Mouse (Mus musculus) kidney, embryonic 15.5 days (tissue): Measurements from ENCODE around the gene Cmbl. TPM values are rescaled to one million over a fixed set of nuclear protein-coding genes. Genes with fewer than 3 reads are reported as not detected.
"Not testable (repeated sequence)": the region's sequence is repeated elsewhere in the genome, so short reads cannot be mapped to it uniquely, and the experiment has no call there.

Experiments
- ATAC-seq: fragments of 200-750 bp; cut with Nextera tagmentation; replicated peaks from 2 replicates; pipeline ENCODE4 v1.8.0; 2017; ENCODE audit warnings: moderate TSS enrichment; ENCODE audit not compliant: low FRiP score
- H3K27ac ChIP-seq: fragments of 300-500 bp; sonication (generic); 2 replicates; pipeline ENCODE4 v1.5.1; 2015; ENCODE audit warnings: mild to moderate bottlenecking, inconsistent platforms
- H3K27me3 ChIP-seq: fragments of 300-500 bp; sonication (generic); 2 replicates; pipeline ENCODE4 v1.6.1; 2015; ENCODE audit warnings: inconsistent platforms
- H3K36me3 ChIP-seq: fragments of 300-500 bp; sonication (generic); 2 replicates; pipeline ENCODE4 v1.6.1; 2015; ENCODE audit warnings: inconsistent platforms
- H3K4me1 ChIP-seq: fragments of 300-500 bp; sonication (generic); 2 replicates; pipeline ENCODE4 v1.6.1; 2015; ENCODE audit warnings: inconsistent platforms
- H3K4me2 ChIP-seq: fragments of 300-500 bp; sonication (generic); 2 replicates; pipeline ENCODE4 v1.6.1; 2015; ENCODE audit warnings: moderate library complexity, mild to moderate bottlenecking, inconsistent platforms
- H3K4me3 ChIP-seq: fragments of 300-500 bp; sonication (generic); replicated peaks from 2 replicates; pipeline ENCODE4 v1.5.1; 2015; ENCODE audit warnings: mild to moderate bottlenecking, inconsistent platforms
- H3K9ac ChIP-seq: fragments of 300-500 bp; sonication (generic); 2 replicates; pipeline ENCODE4 v1.6.1; 2015; ENCODE audit warnings: mild to moderate bottlenecking, inconsistent platforms
- H3K9me3 ChIP-seq: fragments of 300-500 bp; sonication (generic); replicated peaks from 2 replicates; pipeline ENCODE4 v1.6.1; 2016; ENCODE audit warnings: inconsistent platforms
- WGBS: fragments of 180-500 bp; shearing (Covaris S2); methylation state at CpG from one replicate; pipeline ENCODE4 v1.1.7; 2015; ENCODE audit warnings: mixed read lengths; 5-methylcytosine and 5-hydroxymethylcytosine counted together
- polyA plus RNA-seq: library from polyadenylated mRNA; unstranded; fragments of >200 nt; fragmentation: Nextera tagmentation; extraction: Ambion mirVana; gene quantifications from 2 replicates; pipeline ENCODE4 v1.2.1, GENCODE M21; 2015

The Cmbl gene
- polyA plus RNA-seq, 1 experiment from 2014 or later = 14.6 TPM

DNA sequence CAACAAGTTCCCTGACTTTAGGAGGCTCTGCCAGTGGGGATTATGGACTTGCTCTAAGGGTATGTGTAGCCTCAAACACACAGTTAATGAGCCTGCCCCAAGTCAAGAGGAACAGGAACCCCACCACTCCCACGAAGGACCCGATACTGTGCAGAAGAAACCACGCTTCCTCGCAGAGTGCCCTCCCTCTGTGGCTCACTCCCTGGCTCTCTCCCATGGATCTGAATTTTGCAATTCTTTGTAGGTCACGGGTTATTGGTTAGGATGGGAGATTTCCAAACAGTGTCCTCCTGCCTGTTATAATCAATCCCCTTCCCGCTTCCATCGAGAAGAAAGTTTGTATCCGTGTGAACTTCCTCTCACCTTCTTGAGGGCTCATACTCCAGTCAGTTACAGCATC, 5.8 kb downstream of the Cmbl start:
- H3K9ac ChIP-seq = no peak overlapping the region
- H3K4me3 ChIP-seq = no peak overlapping the region
- no peak overlapping the region for H3K4me2 ChIP-seq
- ATAC-seq = no peak
- H3K27me3 ChIP-seq = no peaks in the 10 kb centered on the region
- H3K4me1 ChIP-seq = peaks cover 19% of the 10 kb centered on the region
- H3K27ac ChIP-seq = no peak overlapping the region
- no peaks in the 10 kb centered on the region for H3K9me3 ChIP-seq
- 84% methylated on average over 8 of the region's 8 CpGs for WGBS
- H3K36me3 ChIP-seq = no peaks in the 10 kb centered on the region

DNA sequence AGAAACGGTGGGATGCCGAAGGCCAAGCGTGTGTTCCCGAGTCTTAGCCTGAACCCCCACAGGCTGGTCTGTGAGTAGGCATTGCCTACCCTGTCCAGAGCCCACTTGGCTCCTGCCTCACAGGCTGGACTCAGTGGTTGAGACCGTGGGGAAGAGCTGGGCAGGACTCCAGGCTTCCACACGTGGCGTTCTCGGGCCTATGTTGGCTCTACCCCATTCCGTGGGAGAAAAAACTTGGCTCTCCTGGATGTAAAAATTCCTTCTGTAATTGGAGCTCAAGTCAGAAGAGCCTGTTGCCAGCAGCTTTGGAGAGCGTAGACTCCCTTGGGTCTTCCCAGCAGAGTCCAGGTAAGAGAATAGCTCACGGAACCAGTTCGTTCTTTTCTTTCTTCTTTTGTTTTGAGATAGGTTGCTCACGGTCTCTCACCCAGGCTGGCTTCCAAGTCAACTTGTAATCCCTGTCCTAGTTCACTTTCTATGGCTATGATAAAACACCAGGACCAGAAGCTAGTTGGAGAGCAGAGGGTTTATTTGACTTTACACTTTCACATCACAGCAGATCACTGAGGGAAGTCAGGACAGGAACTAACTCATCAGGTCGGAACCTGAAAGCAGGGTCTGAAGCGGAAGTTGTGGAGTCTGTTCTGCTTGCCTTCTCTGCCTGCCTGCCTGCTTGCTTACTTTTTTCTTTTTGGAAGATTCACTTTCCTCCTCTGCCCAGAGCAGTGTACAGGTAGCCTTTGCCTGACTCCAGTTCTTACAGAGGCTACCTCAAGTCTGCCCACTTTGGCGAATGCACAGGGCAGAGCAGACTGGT, 6.9 kb downstream of the Cmbl start:
- no peak overlapping the region for H3K9ac ChIP-seq
- no peak overlapping the region for H3K4me2 ChIP-seq
- peaks cover 19% of the 10 kb centered on the region for H3K4me1 ChIP-seq
- H3K36me3 ChIP-seq = no peaks in the 10 kb centered on the region
- H3K27me3 ChIP-seq = no peaks in the 10 kb centered on the region
- WGBS = 83% methylated on average over 16 of the region's 16 CpGs
- H3K9me3 ChIP-seq = no peaks in the 10 kb centered on the region
- no peak overlapping the region for H3K27ac ChIP-seq
- no peak overlapping the region for H3K4me3 ChIP-seq
- no peak for ATAC-seq

DNA sequence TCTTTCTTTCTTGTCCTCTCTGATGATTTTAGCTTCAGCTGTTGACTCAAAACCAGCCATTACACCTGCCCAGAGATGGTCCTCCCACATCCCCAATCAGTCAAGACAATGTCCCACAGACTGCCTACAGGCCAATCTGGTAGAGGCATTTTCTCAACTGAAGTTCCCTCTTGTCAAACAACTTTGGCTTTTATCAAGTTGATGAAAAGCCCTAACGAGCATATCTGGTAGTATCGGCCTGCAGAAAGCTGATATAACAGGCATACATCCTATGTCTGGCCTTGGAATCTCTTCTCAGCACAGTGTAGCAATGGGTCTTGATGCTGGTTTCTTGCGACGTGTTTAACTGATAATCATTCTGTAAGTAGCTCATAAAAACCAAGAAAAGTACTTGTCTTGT, 8.1 kb downstream of the Cmbl start:
- Histone ChIP-seq H3K27ac (no peak overlapping the region), H3K36me3 (no peaks in the 10 kb centered on the region), H3K9me3 (no peaks in the 10 kb centered on the region), H3K4me3 (no peak overlapping the region), H3K4me1 (peaks cover 16% of the 10 kb centered on the region), H3K27me3 (no peaks in the 10 kb centered on the region), H3K4me2 (no peak overlapping the region), H3K9ac (no peak overlapping the region)
- WGBS = 90% methylated on average over 4 of the region's 4 CpGs
- no peak for ATAC-seq

DNA sequence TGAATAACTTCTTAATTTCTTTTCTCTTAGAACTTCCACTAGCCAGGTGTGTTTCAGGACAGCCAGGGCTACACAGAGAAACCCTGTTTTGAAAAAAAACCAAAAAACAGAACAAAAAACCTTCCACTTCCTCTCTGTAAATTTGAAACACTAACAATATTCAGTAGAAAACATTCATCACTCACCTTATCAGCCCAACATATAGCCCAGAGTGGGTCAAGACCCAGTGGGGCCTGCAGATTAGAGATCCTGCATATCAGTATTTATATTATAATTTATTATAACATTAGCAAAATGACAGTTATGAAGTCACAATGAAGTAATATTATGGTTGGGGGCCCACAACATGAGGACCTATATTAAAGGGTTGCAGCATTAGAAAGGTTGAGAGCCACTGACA, 8.5 kb downstream of the Cmbl start:
- Histone ChIP-seq H3K4me3 (no peak overlapping the region), H3K27ac (no peak overlapping the region), H3K4me2 (no peak overlapping the region), H3K27me3 (no peaks in the 10 kb centered on the region), H3K9me3 (no peaks in the 10 kb centered on the region), H3K9ac (no peak overlapping the region), H3K4me1 (peaks cover 12% of the 10 kb centered on the region), H3K36me3 (no peaks in the 10 kb centered on the region)
- ATAC-seq = no peak

- no peaks in the 10 kb centered on the region for H3K9me3 ChIP-seq
These were observed 10.9 kb downstream of the Cmbl start for GRCm38 (mm10) chr15:31576076-31576475.

DNA sequence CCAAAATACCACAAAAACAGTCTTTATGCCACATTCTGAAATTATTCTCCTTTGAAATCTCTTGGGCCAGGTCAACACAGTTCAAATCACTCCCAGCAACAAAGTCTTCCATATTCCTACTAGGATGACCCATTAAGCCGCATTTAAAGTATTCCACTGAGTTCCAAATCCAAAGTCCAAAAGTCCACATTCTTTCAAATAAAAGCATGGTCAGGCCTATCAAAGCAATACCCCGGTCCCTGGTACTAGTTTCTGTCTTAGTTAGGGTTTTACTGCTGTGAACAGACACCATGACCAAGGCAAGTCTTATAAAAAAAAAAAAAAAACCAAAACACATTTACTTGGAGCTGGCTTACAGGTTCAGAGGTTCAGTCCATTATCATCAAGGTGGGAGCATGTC, 15.9 kb downstream of the Cmbl start:
- H3K9me3 ChIP-seq, H3K4me1 ChIP-seq, ATAC-seq, H3K36me3 ChIP-seq, H3K4me2 ChIP-seq, H3K27me3 ChIP-seq, H3K27ac ChIP-seq, H3K4me3 ChIP-seq, H3K9ac ChIP-seq: not testable (repeated sequence)
- WGBS = 90% methylated on average over 2 of the region's 2 CpGs

More at GRCm38 (mm10) chr15:31576076-31576475, 10.9 kb downstream of the Cmbl start:
- Histone ChIP-seq H3K36me3 (no peaks in the 10 kb centered on the region), H3K9ac (no peak overlapping the region), H3K27me3 (no peaks in the 10 kb centered on the region), H3K4me1 (no peaks in the 10 kb centered on the region), H3K27ac (no peak overlapping the region), H3K4me2 (no peak overlapping the region), H3K4me3 (no peak overlapping the region)
- no peak for ATAC-seq
- WGBS = 64% methylated on average over 5 of the region's 5 CpGs

- H3K36me3 ChIP-seq = 0 out of 2 replicates have a peak, but pooled peaks cover 2% of the 10 kb centered on the region
- no peak overlapping the region for H3K9ac ChIP-seq
- no peak overlapping the region for H3K4me2 ChIP-seq
- H3K4me1 ChIP-seq = no peaks in the 10 kb centered on the region
- no peak overlapping the region for H3K27ac ChIP-seq
- no peaks in the 10 kb centered on the region for H3K9me3 ChIP-seq
- no peak for ATAC-seq
- H3K27me3 ChIP-seq = no peaks in the 10 kb centered on the region
- WGBS = 89% methylated on average over 13 of the region's 13 CpGs
- H3K4me3 ChIP-seq = no peak overlapping the region
These were observed 18.3 kb downstream of the Cmbl start for GRCm38 (mm10) chr15:31583304-31584085.

DNA sequence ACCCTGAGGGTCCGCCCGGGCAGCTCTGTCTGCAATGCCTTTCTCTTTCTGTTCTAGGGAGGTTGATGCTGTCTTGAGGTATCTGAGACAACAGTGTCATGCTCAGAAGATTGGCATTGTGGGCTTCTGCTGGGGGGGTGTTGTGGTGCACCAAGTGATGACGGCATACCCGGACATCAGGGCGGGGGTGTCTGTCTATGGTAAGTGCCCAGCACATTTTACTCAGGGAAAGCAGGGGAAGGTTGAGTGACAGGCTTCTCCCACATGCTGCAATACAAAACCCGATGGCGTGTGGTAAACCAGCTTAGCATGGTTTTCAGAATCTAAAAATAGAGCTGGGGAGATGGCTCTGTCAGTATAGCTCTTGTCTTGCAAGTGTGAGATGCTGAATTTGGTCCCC, 20.0 kb downstream of the Cmbl start:
- 88% methylated on average over 7 of the region's 7 CpGs for WGBS
- H3K27ac ChIP-seq = no peak overlapping the region
- H3K9me3 ChIP-seq = no peaks in the 10 kb centered on the region

DNA sequence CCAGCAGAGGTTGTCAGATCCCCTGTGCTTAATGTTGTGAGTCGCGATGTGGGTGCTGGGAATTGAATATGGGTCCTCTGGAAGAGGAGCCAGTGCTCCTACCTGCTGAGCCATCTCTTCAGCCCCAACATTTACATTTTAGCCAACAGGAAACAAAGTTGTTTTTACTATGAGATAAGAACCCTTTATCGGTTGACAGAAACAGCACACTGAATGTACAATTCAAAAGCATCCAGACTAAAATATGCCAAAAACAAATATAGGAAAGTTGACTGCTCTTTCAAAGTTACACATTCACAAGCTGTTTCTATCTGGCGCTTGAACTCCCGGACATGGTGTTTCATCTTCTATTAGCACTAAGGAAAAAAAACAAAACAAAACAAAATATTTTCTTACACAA, 20.9 kb downstream of the Cmbl start:
- H3K36me3 ChIP-seq = peaks cover 25% of the 10 kb centered on the region
- H3K4me1 ChIP-seq = no peaks in the 10 kb centered on the region
- H3K9ac ChIP-seq = no peak overlapping the region
- no peak for ATAC-seq
- no peak overlapping the region for H3K4me3 ChIP-seq
- H3K27ac ChIP-seq = no peak overlapping the region
- no peaks in the 10 kb centered on the region for H3K27me3 ChIP-seq
- WGBS = 74% methylated on average over 5 of the region's 5 CpGs
- no peak overlapping the region for H3K4me2 ChIP-seq
- H3K9me3 ChIP-seq = no peaks in the 10 kb centered on the region

More for the DNA sequence above, 20.0 kb downstream of the Cmbl start:
- Histone ChIP-seq H3K27me3 (no peaks in the 10 kb centered on the region), H3K4me3 (no peak overlapping the region), H3K4me2 (no peak overlapping the region), H3K36me3 (peaks cover 17% of the 10 kb centered on the region), H3K9ac (no peak overlapping the region), H3K4me1 (no peaks in the 10 kb centered on the region)
- ATAC-seq = no peak

- ATAC-seq = peak; percentile 43; the same call in 1 of the 2 replicates
- Histone ChIP-seq H3K4me3 (no peak overlapping the region), H3K36me3 (peaks cover 30% of the 10 kb centered on the region), H3K9me3 (no peaks in the 10 kb centered on the region), H3K4me1 (no peaks in the 10 kb centered on the region), H3K4me2 (no peak overlapping the region), H3K9ac (no peak overlapping the region), H3K27ac (no peak overlapping the region), H3K27me3 (no peaks in the 10 kb centered on the region)
- WGBS = 6% methylated on average over 4 of the region's 4 CpGs
These were observed 21.3 kb downstream of the Cmbl start for GRCm38 (mm10) chr15:31586519-31586918.

- 70% methylated on average over 2 of the region's 2 CpGs for WGBS
- no peak for ATAC-seq
- no peak overlapping the region for H3K27ac ChIP-seq
- H3K4me3 ChIP-seq = no peak overlapping the region
- H3K36me3 ChIP-seq = peaks cover 42% of the 10 kb centered on the region
- H3K9me3 ChIP-seq = no peaks in the 10 kb centered on the region
- no peak overlapping the region for H3K9ac ChIP-seq
- H3K4me2 ChIP-seq = no peak overlapping the region
- H3K27me3 ChIP-seq = no peaks in the 10 kb centered on the region
- H3K4me1 ChIP-seq = no peaks in the 10 kb centered on the region
These were observed 22.6 kb downstream of the Cmbl start for GRCm38 (mm10) chr15:31587789-31588188.

GRCm38 (mm10) chr15:31588989-31589640, 23.9 kb downstream of the Cmbl start:
- H3K4me1 ChIP-seq = no peaks in the 10 kb centered on the region
- no peaks in the 10 kb centered on the region for H3K9me3 ChIP-seq
- no peak overlapping the region for H3K9ac ChIP-seq
- WGBS = 62% methylated on average over 8 of the region's 8 CpGs
- H3K4me3 ChIP-seq = no peak overlapping the region
- no peak overlapping the region for H3K4me2 ChIP-seq
- ATAC-seq = peak; percentile 47; the same call in 1 of the 2 replicates
- H3K27ac ChIP-seq = 0 out of 2 replicates have a peak overlapping the region, but pooled peaks have one; percentile 59
- H3K36me3 ChIP-seq = peaks cover 56% of the 10 kb centered on the region
- H3K27me3 ChIP-seq = no peaks in the 10 kb centered on the region
